Mouse (Mus musculus) CD4-positive helper T cell, adult 2 months (primary cell): ENCODE results near the gene Tmem167b.

Experiments
- DNase-seq: peaks from one replicate; pipeline ENCODE4 v3.0.0-alpha.2; 2012; ENCODE audit warnings: low read depth, missing footprints, low spot score

Tmem167b gene

DNA sequence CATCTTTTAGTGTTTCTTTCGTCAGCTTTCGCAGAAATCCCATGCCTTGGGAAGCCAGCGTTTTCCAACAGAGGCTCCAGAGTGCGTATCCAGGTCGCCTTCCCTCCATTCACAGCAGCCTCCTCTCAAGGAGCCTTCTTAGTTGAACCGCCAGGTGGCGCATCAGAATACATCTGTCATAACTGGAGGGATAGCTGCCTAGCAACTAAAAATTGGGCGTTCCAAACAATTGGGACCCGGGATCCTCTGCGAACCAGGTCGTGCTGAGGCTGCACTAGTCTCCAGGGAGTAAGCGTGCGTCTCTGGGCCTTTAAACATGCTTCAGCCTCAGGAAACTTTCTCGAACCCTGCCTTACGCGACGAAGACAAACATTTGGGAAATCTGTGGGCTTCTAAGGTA lies 25.0 kb downstream of the Tmem167b start:
- DNase-seq: peak; percentile 83

DNA sequence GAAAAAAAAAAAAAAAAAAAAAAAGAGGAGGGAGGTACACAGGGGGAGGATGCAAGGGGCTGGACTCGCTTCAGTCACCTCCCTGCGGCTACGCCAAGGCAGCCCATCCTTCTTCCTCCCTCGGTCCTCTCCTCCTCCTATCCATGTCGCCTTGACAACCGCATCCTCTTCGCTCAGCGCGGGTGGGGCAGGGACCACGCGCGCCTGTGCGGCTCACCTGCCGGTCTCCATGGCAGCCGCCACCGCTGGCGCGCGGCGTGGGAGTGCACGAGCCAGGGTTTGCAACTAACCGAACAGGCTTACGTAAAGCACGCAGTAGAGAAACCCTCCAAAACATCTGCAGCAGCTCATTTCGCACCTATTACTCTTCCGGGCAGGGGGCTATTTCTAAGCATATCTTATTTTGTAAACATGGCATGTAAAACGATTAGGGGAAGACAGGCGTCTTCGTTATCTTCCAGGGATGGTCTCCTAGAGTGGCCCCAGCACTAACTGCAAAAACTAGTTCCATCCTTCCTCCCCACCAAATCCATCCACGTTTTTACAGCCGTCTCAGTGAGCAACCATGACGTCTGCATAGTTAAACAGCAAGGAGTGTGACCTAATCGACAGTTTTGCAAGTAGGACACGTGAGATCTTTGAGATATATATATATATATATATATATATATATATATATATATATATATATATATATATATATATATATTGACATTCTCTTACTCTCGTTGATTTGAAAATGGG lies 25.6 kb downstream of the Tmem167b start, which contains the start of gene 5330417C22Rik:
5330417C22Rik (minus strand) TSS at position 20 of the 744 bp plus-strand sequence.
- DNase-seq: peak; percentile 93

DNA sequence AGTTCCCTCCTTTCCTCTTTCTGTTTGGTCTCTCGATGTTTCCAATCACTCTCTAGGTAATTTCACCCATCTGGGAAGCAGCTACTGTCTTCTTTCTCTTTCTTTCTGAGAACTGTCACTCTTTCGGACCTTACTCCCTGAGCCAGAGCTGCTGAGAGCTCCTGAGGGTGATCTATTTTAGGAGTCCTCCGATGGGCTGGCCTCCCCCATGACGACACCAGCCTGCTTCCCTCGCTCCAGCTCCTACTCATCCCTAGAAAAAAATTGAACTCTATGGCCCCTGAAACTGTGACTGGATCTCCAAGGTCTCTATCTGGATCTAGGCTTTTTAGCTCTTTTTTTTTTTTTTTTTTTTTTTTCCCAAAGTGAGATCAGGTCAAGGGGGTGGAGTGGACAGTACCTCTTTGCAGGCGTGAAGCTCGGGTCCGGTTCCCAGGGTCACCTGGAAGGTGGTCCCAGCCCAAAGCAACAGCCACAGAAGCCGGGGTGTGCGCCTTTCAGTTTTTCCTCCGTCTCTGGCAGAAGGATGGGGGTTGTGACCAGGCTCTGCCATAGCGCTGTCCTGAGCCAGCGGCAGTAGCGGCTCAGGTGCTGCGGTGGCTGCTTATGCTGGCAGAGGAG lies 26.3 kb downstream of the Tmem167b start:
- no peak for DNase-seq

DNA sequence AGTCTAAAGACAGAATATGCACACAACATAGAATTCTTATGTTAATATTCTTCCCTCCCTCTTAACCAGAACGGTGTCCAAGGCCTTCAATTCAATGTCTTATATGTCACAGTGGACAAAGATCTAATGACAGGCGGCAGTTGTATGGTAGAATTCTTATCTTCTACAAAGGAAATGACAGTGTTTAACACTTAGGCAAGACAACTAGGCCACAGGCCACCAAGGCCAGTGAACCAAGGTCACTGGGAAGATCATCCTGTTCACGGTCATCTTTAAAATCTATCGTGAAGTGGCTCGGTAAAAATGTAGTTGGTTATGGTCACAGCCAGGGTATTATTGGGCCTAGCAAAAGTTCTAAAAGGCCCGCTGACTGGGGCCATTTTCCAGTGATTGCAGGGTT lies 28.3 kb downstream of the Tmem167b start, which contains the start of gene 1700013F07Rik:
1700013F07Rik (plus strand) TSS at position 200 of the 400 bp plus-strand sequence.
- DNase-seq: no peak

DNA sequence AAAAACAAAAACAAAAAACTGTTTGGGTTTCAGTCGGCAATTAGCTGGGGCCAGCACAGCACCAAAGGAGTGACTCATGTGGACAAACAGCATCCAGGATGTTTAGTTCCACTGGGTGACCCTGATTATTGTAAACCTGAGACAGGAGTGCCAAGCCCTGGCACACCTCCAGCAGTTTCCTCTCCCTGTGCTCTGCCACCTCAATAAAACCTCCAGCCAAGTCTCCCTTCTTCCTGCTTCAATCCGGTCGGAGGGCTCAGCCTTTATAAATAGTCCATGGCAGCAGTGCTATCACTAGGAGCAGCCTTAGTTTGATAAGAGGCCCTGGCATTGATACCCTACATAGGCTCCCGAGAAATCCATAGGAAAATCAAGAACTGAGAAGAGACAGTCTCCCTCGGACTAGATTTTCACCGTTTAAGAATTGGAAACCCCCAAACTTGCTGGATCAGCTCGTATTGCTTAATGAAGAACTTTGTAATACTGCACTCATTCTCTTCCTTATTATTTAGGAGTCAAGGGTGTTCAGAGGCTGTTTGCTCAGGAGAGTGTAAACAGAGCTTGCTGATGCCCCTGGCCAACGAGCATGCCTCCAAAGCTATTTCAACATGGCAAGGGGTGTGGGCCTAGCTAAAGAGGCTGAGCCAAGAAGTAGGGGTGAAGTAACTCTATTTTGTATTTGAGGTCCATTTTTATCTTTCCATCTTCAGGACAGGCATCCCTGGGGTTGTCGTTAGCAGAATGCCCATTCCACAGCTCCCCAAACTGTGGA lies 29.0 kb downstream of the Tmem167b start:
- no peak for DNase-seq

DNA sequence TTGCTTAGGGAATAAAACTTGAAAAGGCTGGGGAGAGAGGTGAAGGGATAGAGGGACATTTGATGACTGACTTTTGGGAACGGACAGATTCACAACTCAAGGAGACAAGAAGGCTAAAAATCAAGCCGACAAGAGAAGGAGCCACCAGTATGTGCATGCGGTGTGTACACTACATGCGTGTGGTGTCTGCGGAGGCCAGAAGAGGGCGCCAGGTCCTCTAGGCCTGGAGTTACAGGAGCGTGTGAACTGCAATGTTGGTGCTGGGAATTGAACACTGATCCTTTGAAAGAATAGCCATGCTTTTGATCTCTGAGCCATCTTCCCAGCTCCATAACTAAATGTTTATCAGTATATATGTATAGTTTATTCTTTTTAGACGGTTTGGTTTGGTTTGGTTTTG lies 33.8 kb downstream of the Tmem167b start:
- DNase-seq: no peak

DNA sequence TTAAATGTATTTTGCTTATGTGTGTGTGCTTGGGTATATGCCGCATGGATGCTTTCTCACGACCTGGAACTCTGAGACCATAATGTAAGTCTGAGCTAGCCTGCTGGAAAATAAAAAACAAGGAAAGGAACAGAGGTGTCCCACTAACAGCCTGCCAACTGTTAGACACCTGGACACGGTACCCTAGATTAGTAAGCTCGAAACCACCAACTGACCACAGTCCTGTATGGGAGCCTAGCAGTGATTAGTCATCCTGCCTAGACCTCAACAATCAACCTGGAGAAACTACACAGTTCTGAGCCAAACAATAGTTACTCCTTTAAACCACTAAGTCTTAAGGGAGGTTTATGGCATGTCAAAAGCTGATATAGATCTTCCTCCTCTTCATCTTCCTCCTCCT lies 38.9 kb downstream of the Tmem167b start:
- no peak for DNase-seq

DNA sequence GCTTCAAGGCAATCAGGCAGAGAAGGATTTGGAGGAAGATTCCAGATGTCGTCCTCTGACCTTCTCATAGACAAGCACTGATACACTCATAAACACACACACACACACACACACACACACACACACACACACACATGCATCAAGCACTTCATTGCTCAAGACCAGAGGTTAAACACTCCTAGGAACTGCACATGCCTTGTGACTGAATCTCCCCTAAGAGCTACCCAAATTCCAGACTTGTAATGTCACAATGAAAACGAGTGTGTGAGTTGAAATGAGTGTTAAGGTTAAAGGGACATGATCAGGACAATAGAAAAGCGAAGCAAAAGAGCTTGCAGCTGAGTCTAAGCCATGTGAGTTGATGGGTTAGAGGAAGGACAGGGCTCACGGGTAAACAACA lies 44.0 kb downstream of the Tmem167b start:
- DNase-seq: no peak

DNA sequence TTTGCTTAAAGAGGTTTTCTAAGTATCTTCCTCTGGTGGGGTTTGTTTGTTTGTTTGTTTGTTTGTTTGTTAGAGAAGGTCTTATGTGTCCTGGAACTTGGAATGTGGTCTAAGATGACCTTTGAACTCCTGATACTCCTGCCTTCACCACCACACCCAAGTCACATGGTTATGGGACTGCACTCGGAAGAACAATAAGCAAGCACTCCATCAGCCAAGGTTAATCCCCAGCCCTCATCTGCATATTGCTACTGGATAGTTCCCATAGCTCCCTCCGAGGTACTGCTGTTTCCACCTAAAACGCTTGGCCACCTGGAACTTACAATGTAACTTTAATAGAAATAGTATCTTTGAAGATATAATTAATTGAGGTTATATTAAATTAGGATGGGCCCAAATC lies 48.8 kb downstream of the Tmem167b start:
- no peak for DNase-seq

DNA sequence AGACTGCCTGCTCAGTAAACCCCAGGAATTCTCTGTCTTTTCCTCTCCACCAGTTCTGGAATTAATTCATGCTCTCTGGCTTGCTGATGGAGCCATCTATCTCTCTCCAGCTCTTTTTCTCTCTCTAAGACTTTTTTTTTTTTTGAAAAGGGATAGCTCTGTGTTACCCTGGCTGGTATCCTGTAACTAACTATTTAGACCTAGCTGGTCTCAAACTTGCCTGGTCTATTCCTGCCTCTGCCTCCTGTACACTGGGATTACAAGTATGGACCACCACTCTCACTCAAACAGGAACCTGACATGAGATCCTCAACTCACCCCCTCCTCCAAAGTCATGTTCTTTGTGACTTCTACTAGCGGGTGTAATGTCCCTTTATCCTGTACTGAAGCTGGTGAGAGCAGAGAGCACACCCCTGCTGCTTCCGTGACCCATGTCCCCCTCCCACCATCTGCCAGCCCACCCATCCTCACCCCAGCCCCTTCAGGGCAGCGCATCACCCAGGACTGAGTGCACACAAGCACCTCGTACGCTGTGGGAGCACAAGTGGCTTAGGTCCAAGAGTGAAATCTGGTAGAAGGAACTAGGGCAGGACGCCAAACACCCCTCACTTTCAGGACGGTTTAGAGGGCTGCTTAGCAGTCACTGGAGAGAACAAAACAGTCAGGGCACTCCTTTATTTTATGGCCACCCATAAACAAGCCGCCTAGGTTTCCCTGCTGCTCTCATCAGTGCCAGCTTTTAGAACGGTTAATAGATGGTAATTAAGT lies 51.4 kb downstream of the Tmem167b start:
- DNase-seq: no peak

DNA sequence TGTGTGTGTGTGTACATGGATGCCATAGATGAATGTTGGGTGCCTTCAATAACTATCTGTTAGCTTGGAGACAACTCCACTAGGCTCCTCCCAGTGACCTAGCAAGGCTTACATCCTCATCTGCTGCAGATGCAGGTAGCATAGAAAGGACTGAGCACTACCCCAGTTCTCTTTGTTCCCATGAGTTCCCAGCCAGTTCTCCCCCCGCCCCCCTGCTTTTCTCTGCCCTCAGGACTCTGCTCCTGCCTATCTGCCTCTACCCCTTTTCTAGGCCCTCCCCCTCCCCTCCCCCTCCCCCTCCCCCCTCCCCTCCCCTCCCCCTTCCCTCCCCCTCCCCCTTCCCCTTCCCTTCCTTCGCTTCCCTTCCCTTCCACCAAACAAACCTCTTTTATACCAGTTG lies 52.1 kb downstream of the Tmem167b start:
- DNase-seq: no peak

DNA sequence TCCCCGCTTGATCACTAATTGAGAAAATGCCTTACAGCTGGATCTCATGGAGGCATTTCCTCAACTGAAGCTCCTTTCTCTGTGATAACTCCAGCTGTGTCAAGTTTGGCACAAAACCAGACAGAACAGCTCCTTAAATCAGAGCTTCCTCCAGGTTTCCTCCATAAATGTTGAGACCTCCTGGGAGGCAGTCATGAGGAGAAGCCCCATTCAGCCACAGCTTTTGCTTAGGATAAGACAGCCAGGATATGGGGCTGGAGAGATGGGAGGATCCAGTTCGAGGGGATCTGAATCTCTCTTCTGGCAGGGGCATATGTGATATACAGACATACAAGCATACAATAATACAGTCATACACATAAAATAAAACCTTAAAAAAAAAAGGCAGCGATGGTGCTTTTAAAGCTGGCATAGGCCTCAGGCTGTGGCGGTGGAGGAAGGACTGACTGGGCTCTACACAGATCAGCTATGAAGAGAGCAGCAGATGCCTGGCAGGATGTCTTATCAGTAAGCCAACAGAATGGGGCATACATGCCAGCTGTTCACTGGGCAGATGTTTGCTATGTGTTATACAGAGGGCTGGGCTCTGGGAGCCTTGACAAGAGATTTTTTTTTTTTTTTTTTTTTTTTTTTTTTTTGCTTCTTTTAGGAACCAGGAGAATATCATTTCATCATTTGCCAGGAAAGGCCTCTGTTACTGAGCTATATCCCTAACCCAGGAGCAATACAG lies 53.4 kb downstream of the Tmem167b start:
- no peak for DNase-seq
